Mouse (Mus musculus) heart, postnatal 0 days (tissue): ENCODE data around the gene Gamt. TPM values are rescaled to one million over a fixed set of nuclear protein-coding genes. Genes with fewer than 3 reads are reported as not detected.
"Not testable (repeated sequence)": the region's sequence is repeated elsewhere in the genome, so short reads cannot be mapped to it uniquely, and the experiment has no call there.

Source experiments
- ATAC-seq: fragments of 200-750 bp; cut with Nextera tagmentation; 2 replicates; pipeline ENCODE4 v1.8.0; 2017; ENCODE audit warnings: low read depth, moderate number of reproducible peaks, moderate library complexity; ENCODE audit not compliant: insufficient read depth
- DNase-seq: peaks from one replicate; pipeline ENCODE4 v3.0.0-alpha.2; 2016; ENCODE audit warnings: low spot score
- H3K27ac ChIP-seq: fragments of 300-500 bp; sonication (generic); 2 replicates; pipeline ENCODE4 v1.5.1; 2014; ENCODE audit warnings: low read depth, mild to moderate bottlenecking
- H3K27me3 ChIP-seq: fragments of 300-500 bp; sonication (generic); 2 replicates; pipeline ENCODE4 v1.6.1; 2014; ENCODE audit warnings: low read length, mixed read lengths; ENCODE audit not compliant: control insufficient read depth, insufficient read depth
- H3K36me3 ChIP-seq: fragments of 300-500 bp; sonication (generic); replicated peaks from 2 replicates; pipeline ENCODE4 v1.6.1; 2014; ENCODE audit warnings: low read length, mixed read lengths; ENCODE audit not compliant: control insufficient read depth, insufficient read depth
- H3K4me1 ChIP-seq: fragments of 300-500 bp; sonication (generic); 2 replicates; pipeline ENCODE4 v1.6.1; 2014; ENCODE audit warnings: antibody characterized with exemption; ENCODE audit not compliant: control insufficient read depth, insufficient read depth
- H3K4me2 ChIP-seq: fragments of 300-500 bp; sonication (generic); 2 replicates; pipeline ENCODE4 v1.6.1; 2014; ENCODE audit warnings: low read depth, mild to moderate bottlenecking, low read length, moderate library complexity
- H3K4me3 ChIP-seq: fragments of 300-500 bp; sonication (generic); 2 replicates; pipeline ENCODE4 v1.5.1; 2014; ENCODE audit warnings: low read depth, low read length
- H3K9ac ChIP-seq: fragments of 300-500 bp; sonication (generic); replicated peaks from 2 replicates; pipeline ENCODE4 v1.6.1; 2014; ENCODE audit warnings: low read depth, low read length, mixed read lengths
- H3K9me3 ChIP-seq: fragments of 300-500 bp; sonication (generic); replicated peaks from 2 replicates; pipeline ENCODE4 v1.6.1; 2016; ENCODE audit warnings: low read length; ENCODE audit not compliant: control insufficient read depth
- CTCF ChIP-seq: IDR thresholded peaks from 2 replicates; pipeline ENCODE4 v1.5.1; 2016; ENCODE audit warnings: antibody characterized with exemption, control low read depth, low read depth
- EP300 ChIP-seq: IDR thresholded peaks from 2 replicates; pipeline ENCODE4 v1.6.1; 2016; ENCODE audit warnings: antibody characterized with exemption, low read depth
- WGBS: fragments of 180-500 bp; shearing (Covaris S2); extraction: QIAGEN DNeasy Blood & Tissue Kit; methylation state at CpG from one replicate; pipeline ENCODE4 v1.1.7; 2014; 5-methylcytosine and 5-hydroxymethylcytosine counted together
- polyA plus RNA-seq: library from polyadenylated mRNA; unstranded; fragments of >200 nt; fragmentation: Nextera tagmentation; extraction: Ambion mirVana; gene quantifications from 2 replicates; pipeline ENCODE4 v1.2.1, GENCODE M21; 2015
- total RNA-seq: library from RNA; depleted of rRNA; stranded (reverse); fragments of >200 nt; gene quantifications from 2 replicates; pipeline ENCODE4 v1.2.3, GENCODE M21; 2014; ENCODE audit warnings: low replicate concordance

Gene Gamt
- total and polyA plus RNA-seq, 2 experiments from 2014 or later, result 22.8 to 27.7 TPM

GRCm38 (mm10) chr10:80227877-80228775 is 32.7 kb downstream of the Gamt start:
- Histone ChIP-seq H3K36me3 (peaks cover 43% of the 10 kb centered on the region), H3K4me2 (peak overlapping the region; percentile 97), H3K9ac (0 out of 2 replicates have a peak overlapping the region, but pooled peaks have one; percentile 91), H3K27me3 (no peaks in the 10 kb centered on the region), H3K9me3 (no peaks in the 10 kb centered on the region), H3K4me1 (peaks cover 21% of the 10 kb centered on the region), H3K4me3 (peak overlapping the region; percentile 90), H3K27ac (peak overlapping the region; percentile 22; the same call in 1 of the 2 replicates)
- 26% methylated on average over 15 of the region's 15 CpGs for whole genome bisulfite sequencing
- DNase-seq, result no peak
- TF ChIP-seq CTCF (no peak), EP300 (no peak)
- ATAC-seq, result no peak

- no peak for ATAC-seq
- peak overlapping the region; percentile 90 for H3K4me3 ChIP-seq
Observed at GRCm38 (mm10) chr10:80227166-80227539, 33.7 kb downstream of the Gamt start.

GRCm38 (mm10) chr10:80226416-80227165 is 34.2 kb downstream of the Gamt start, which contains the start of gene Mum1:
TSS of gene Mum1 (plus strand) at chr10:80226434.
- peaks cover 21% of the 10 kb centered on the region for H3K4me1 ChIP-seq
- no peak; the same call in 1 of the 2 replicates for TF ChIP-seq EP300
- peak; percentile 74 for TF ChIP-seq CTCF
- peak within 1 kb of the TSS; percentile 91 for H3K9ac ChIP-seq
- peaks cover 28% of the 10 kb centered on the region for H3K36me3 ChIP-seq
- no peaks in the 10 kb centered on the region for H3K27me3 ChIP-seq
- ATAC-seq (peak; percentile 99), DNase-seq (peak; percentile 99)
- H3K4me2 ChIP-seq, result peak within 1 kb of the TSS; percentile 97
- H3K27ac ChIP-seq, result peak within 1 kb of the TSS; percentile 95
- peak within 1 kb of the TSS; percentile 90 for H3K4me3 ChIP-seq
- WGBS, result under 1% methylated on average over 51 of the region's 75 CpGs
- no peaks in the 10 kb centered on the region for H3K9me3 ChIP-seq

More at GRCm38 (mm10) chr10:80227166-80227539, 33.7 kb downstream of the Gamt start:
- H3K36me3 ChIP-seq, result peaks cover 33% of the 10 kb centered on the region
- DNase-seq, result no peak
- TF ChIP-seq CTCF (no peak), EP300 (no peak)
- WGBS, result 9% methylated on average over 10 of the region's 10 CpGs
- peak overlapping the region; percentile 95 for H3K27ac ChIP-seq
- H3K9ac ChIP-seq, result peak overlapping the region; percentile 91
- H3K27me3 ChIP-seq, result no peaks in the 10 kb centered on the region
- peak overlapping the region; percentile 97 for H3K4me2 ChIP-seq
- peaks cover 21% of the 10 kb centered on the region for H3K4me1 ChIP-seq
- H3K9me3 ChIP-seq, result no peaks in the 10 kb centered on the region

- Histone ChIP-seq H3K4me3 (peak overlapping the region; percentile 90), H3K27ac (peak overlapping the region; percentile 87), H3K9ac (0 out of 2 replicates have a peak overlapping the region, but pooled peaks have one; percentile 26), H3K4me2 (peak overlapping the region; percentile 49), H3K4me1 (peaks cover 21% of the 10 kb centered on the region), H3K27me3 (no peaks in the 10 kb centered on the region), H3K9me3 (no peaks in the 10 kb centered on the region), H3K36me3 (peaks cover 22% of the 10 kb centered on the region)
- no peak for TF ChIP-seq CTCF
- TF ChIP-seq EP300, result no peak
- WGBS, result under 1% methylated on average over 14 of the region's 14 CpGs
- DNase-seq (no peak), ATAC-seq (no peak)
Observed at GRCm38 (mm10) chr10:80226071-80226415, 34.8 kb downstream of the Gamt start.

GRCm38 (mm10) chr10:80223137-80223536 is 37.7 kb downstream of the Gamt start:
- not testable (repeated sequence) for H3K27me3 ChIP-seq, H3K4me2 ChIP-seq, H3K9me3 ChIP-seq, H3K4me3 ChIP-seq, H3K36me3 ChIP-seq, H3K27ac ChIP-seq, ATAC-seq, DNase-seq, H3K9ac ChIP-seq
- H3K4me1 ChIP-seq, result peaks cover 14% of the 10 kb centered on the region
- WGBS, result 58% methylated on average over 2 of the region's 2 CpGs
